Mouse (Mus musculus) skeletal muscle tissue, postnatal 0 days (tissue): ENCODE measurements around the gene Vmn1r19. TPM values are rescaled to one million over a fixed set of nuclear protein-coding genes. Genes with fewer than 3 reads are reported as not detected.

Experiments used
- polyA plus RNA-seq: library from polyadenylated mRNA; unstranded; fragments of >200 nt; fragmentation: Nextera tagmentation; extraction: Ambion mirVana; gene quantifications from 2 replicates; pipeline ENCODE4 v1.2.1, GENCODE M21; 2015

Gene Vmn1r19
- not detected in 2 replicates for polyA plus RNA-seq

GRCm38 (mm10) chr6:57403480-57403879 lies at the start of gene Vmn1r19:
Gene Vmn1r19, plus strand, starts transcription at chr6:57403780.

GRCm38 (mm10) chr6:57363627-57364026 lies 40.0 kb upstream of the Vmn1r19 start, which contains the start of gene Vmn1r17:
Gene Vmn1r17, minus strand, starts transcription at chr6:57363727.

GRCm38 (mm10) chr6:57395683-57396082 lies 7.9 kb upstream of the Vmn1r19 start, which contains the start of gene Vmn1r18:
Gene Vmn1r18, minus strand, starts transcription at chr6:57395783.

GRCm38 (mm10) chr6:57428630-57429029 lies 25.1 kb downstream of the Vmn1r19 start, which contains the start of gene Vmn1r20:
Gene Vmn1r20, plus strand, starts transcription at chr6:57428930.

Other genes with a start within 250 kb of the Vmn1r19 start
- gene Vmn1r12, start 246.9 kb upstream of the Vmn1r19 start, polyA plus RNA-seq = not detected in 2 replicates
- gene Vmn1r13, start 200.5 kb upstream of the Vmn1r19 start, polyA plus RNA-seq = not detected in 2 replicates
- gene Vmn1r14, start 172.1 kb upstream of the Vmn1r19 start, polyA plus RNA-seq = not detected in 2 replicates
- not detected in 2 replicates for gene Vmn1r15, start 145.8 kb upstream of the Vmn1r19 start, polyA plus RNA-seq
- not detected in 2 replicates for gene Vmn1r16, start 74.3 kb upstream of the Vmn1r19 start, polyA plus RNA-seq
- gene Vmn1r17, start 40.1 kb upstream of the Vmn1r19 start, polyA plus RNA-seq = not detected in 2 replicates
- gene Vmn1r18, start 8.0 kb upstream of the Vmn1r19 start, polyA plus RNA-seq = not detected in 2 replicates
- not detected in 2 replicates for gene Vmn1r20, start 25.1 kb downstream of the Vmn1r19 start, polyA plus RNA-seq
- 4.0 and 5.0 TPM in 2 replicates for gene Ppm1k, start 131.7 kb downstream of the Vmn1r19 start, polyA plus RNA-seq
- gene Herc6, start 177.2 kb downstream of the Vmn1r19 start, polyA plus RNA-seq = 1.2 and 1.4 TPM in 2 replicates